Mouse (Mus musculus) testis, postnatal 14 days (tissue): Measurements from ENCODE around the gene Galc.

ENCODE experiments used
- DNase-seq: peaks from one replicate; pipeline ENCODE4 v3.0.0; 2021; ENCODE audit warnings: low spot score

The Galc gene

GRCm38 (mm10) chr12:98180807-98181206, 78.5 kb downstream of the Galc start:
- no peak for DNase-seq

GRCm38 (mm10) chr12:98180235-98180800, 78.9 kb downstream of the Galc start:
- DNase-seq: no peak

- DNase-seq: no peak
Observed at GRCm38 (mm10) chr12:98179496-98179895, 79.8 kb downstream of the Galc start.

GRCm38 (mm10) chr12:98176632-98177031, 82.6 kb downstream of the Galc start:
- no peak for DNase-seq

- DNase-seq: no peak
Observed at GRCm38 (mm10) chr12:98161901-98162300, 97.4 kb downstream of the Galc start.

GRCm38 (mm10) chr12:98160867-98161266, 98.4 kb downstream of the Galc start:
- no peak for DNase-seq
